Mouse (Mus musculus): ENCODE results near the gene Ascl1. TPM values are rescaled to one million over a fixed set of nuclear protein-coding genes. Genes with fewer than 3 reads are reported as not detected.
A peak's percentile ranks its signal among the peaks of the same experiment; 100 is the strongest.

The Ascl1 gene
- polyA plus RNA-seq, 1 experiment from 2014 or later, result 9.3 TPM

- Histone ChIP-seq H3K27ac (peak overlapping the region; percentile 58), H3K36me3 (replicated peaks; ENCODE audit: control insufficient read depth, insufficient read depth) (no peaks in the 10 kb centered on the region), H3K4me3 (replicated peaks; ENCODE audit: low read length) (no peak overlapping the region), H3K9ac (peak overlapping the region; percentile 31; the same call in 1 of the 2 replicates), H3K4me2 (replicated peaks) (peak overlapping the region; percentile 94), H3K4me1 (replicated peaks; ENCODE audit: control insufficient read depth, insufficient read depth, low read length) (peaks cover 43% of the 10 kb centered on the region), H3K27me3 (ENCODE audit: control insufficient read depth, insufficient read depth, low read length) (peaks cover 8% of the 10 kb centered on the region; the same call in 1 of the 2 replicates), H3K9me3 (ENCODE audit: control insufficient read depth, low read length) (no peaks in the 10 kb centered on the region)
- DNase-seq (ENCODE audit: low spot score) (no peak), ATAC-seq (ENCODE audit: low FRiP score) (no peak)
- WGBS, result 8% methylated on average over 2 of the region's 2 CpGs
These were observed 3.1 kb downstream of the Ascl1 start for GRCm38 (mm10) chr10:87490328-87490727.

DNA sequence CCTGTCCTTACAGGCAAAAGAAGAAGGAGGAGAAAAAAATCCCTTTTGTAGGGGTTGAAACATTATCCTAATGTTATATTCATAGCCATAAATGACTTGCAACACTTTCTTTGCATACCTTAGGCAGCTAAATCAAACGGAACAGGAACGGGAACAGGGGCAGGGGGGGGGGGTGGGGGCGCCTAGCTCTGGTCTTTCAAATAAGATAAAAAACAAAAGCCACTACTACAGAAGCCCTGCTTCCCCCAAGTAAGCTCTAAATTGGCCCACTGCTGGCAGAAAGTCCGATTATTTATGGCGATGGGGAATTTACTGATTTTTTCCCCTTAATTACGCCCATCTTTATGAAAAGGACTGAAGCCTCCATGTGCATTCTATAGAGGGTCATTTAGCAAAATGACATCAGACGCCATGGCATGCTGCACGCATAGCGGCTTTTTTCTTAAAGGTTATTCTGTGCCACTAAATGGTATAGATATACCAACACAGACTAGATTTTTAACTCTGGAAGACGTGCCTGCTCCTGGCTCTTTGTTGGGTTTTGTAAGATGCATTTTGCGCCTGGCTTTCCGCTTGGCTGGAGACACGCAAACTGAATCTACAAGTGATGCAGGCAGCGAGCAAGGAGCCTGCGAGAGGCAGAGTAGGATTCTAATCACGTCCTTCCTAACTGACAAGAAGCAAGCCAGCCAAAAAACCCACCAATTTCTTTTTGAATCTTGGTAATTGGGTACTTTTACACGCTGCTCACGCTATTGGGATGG is 4.0 kb downstream of the Ascl1 start:
- Histone ChIP-seq H3K36me3 (replicated peaks; ENCODE audit: control insufficient read depth, insufficient read depth) (no peaks in the 10 kb centered on the region), H3K27ac (peak overlapping the region; percentile 89), H3K4me3 (replicated peaks; ENCODE audit: low read length) (peak overlapping the region; percentile 17), H3K4me1 (replicated peaks; ENCODE audit: control insufficient read depth, insufficient read depth, low read length) (peaks cover 46% of the 10 kb centered on the region), H3K9ac (peak overlapping the region; percentile 53), H3K4me2 (replicated peaks) (peak overlapping the region; percentile 53), H3K9me3 (ENCODE audit: control insufficient read depth, low read length) (no peaks in the 10 kb centered on the region), H3K27me3 (ENCODE audit: control insufficient read depth, insufficient read depth, low read length) (peaks cover 12% of the 10 kb centered on the region; the same call in 1 of the 2 replicates)
- peak; percentile 74 for DNase-seq (ENCODE audit: low spot score)
- WGBS, result under 1% methylated on average over 18 of the region's 18 CpGs
- ATAC-seq (ENCODE audit: low FRiP score), result peak; percentile 7; the same call in 1 of the 2 replicates

DNA sequence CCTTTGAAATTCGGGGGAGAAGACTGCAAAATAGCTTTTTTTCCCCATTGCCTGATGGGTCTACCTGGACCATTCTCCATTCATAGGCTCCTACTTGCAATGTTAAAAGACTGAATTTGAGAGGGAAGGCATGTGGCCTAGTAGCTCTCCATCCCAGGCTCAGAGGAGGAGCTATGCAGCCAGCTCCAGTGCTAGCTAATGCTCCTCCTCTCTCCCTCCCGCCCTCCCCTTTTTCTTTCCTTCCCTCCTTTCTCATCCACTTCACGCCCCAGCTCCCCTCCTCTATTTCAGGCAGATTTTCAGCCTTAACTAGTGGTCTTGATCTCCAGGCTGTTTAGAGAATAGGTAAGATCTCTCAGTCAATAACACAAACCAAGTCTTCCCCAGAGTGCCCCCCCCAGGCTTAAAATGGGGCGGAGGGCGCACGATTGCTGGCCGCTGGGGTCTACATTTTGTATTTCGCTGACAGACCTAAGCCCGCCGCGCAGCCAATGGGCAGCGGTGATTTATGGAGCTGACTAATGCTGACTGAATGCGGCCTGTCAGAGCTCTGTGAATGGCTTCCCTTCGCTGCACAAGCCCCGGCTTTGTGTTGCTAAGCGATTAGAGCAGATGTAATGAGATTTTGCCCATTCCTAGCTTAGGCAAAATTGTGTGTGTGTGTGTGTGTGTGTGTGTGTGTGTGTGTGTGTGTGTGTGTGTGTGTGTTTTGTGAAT is 4.9 kb downstream of the Ascl1 start:
- Histone ChIP-seq H3K4me2 (replicated peaks) (peak overlapping the region; percentile 53), H3K27ac (peak overlapping the region; percentile 89), H3K4me1 (replicated peaks; ENCODE audit: control insufficient read depth, insufficient read depth, low read length) (peaks cover 38% of the 10 kb centered on the region), H3K9ac (peak overlapping the region; percentile 53), H3K4me3 (replicated peaks; ENCODE audit: low read length) (peak overlapping the region; percentile 18; the same call in 1 of the 2 replicates), H3K27me3 (ENCODE audit: control insufficient read depth, insufficient read depth, low read length) (peaks cover 12% of the 10 kb centered on the region; the same call in 1 of the 2 replicates), H3K9me3 (ENCODE audit: control insufficient read depth, low read length) (no peaks in the 10 kb centered on the region), H3K36me3 (replicated peaks; ENCODE audit: control insufficient read depth, insufficient read depth) (no peaks in the 10 kb centered on the region)
- DNase-seq (ENCODE audit: low spot score) (peak; percentile 84), ATAC-seq (ENCODE audit: low FRiP score) (peak; percentile 73)
- WGBS, result under 1% methylated on average over 16 of the region's 16 CpGs

DNA sequence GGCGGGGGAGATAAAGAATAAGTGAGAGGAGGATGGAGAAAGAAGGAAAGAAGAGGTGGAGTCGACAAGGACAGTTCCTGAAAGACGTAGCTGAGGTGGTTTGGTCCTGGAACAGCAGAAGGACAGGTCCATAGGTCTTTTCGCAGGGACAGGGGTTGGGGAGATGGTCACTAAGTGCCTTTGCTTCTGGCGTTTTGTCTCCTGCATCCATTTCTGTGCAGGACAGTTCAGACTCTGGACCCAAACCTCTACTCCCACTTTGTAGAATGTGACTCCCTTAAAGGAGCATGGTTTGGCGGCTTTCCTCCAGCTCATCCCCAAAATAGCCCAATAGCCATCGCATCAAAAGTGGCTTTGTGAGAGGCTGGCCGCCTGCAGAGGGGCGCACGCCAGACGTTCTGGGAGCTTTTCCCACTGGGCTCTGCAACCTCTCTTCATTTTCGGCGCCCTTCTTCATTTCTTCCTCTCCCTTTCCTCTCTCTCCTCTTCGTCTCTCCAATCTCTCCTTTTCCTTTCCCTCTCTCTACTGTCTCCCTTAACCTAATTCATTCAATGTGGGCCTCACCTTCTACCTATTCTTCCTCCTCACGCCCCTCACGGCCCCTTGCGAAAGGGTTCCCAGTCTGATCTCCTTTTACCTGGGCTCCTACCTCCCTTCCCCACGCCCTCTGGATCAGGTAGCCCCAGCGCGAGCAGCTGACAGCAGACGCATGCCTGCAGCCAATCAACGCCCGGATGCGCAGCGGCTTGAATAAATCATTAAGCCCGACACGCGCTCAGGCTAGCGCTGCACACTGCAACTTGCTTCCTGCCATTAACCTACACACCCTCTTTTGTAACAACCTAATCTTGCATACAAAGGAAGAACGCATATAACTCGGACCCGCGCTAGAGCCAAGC is 7.5 kb downstream of the Ascl1 start:
- H3K4me3 ChIP-seq (replicated peaks; ENCODE audit: low read length), result peak overlapping the region; percentile 37
- H3K4me1 ChIP-seq (replicated peaks; ENCODE audit: control insufficient read depth, insufficient read depth, low read length), result peaks cover 35% of the 10 kb centered on the region

GRCm38 (mm10) chr10:87484831-87485720 is 8.4 kb downstream of the Ascl1 start:
- peak; percentile 33; the same call in 1 of the 2 replicates for ATAC-seq (ENCODE audit: low FRiP score)
- H3K4me1 ChIP-seq (replicated peaks; ENCODE audit: control insufficient read depth, insufficient read depth, low read length), result peaks cover 35% of the 10 kb centered on the region
- DNase-seq (ENCODE audit: low spot score), result peak; percentile 48
- H3K27me3 ChIP-seq (ENCODE audit: control insufficient read depth, insufficient read depth, low read length), result peaks cover 12% of the 10 kb centered on the region; the same call in 1 of the 2 replicates
- WGBS, result 3% methylated on average over 17 of the region's 17 CpGs
- peak overlapping the region; percentile 64 for H3K27ac ChIP-seq
- peak overlapping the region; percentile 59 for H3K9ac ChIP-seq
- H3K36me3 ChIP-seq (replicated peaks; ENCODE audit: control insufficient read depth, insufficient read depth), result no peaks in the 10 kb centered on the region
- peak overlapping the region; percentile 37 for H3K4me3 ChIP-seq (replicated peaks; ENCODE audit: low read length)
- H3K9me3 ChIP-seq (ENCODE audit: control insufficient read depth, low read length), result 0 out of 2 replicates have a peak, but pooled peaks cover 2% of the 10 kb centered on the region
- peak overlapping the region; percentile 78 for H3K4me2 ChIP-seq (replicated peaks)

More for the DNA sequence above, 7.5 kb downstream of the Ascl1 start:
- under 1% methylated on average over 33 of the region's 33 CpGs for WGBS
- Histone ChIP-seq H3K9ac (peak overlapping the region; percentile 59), H3K36me3 (replicated peaks; ENCODE audit: control insufficient read depth, insufficient read depth) (no peaks in the 10 kb centered on the region), H3K27ac (peak overlapping the region; percentile 64), H3K9me3 (ENCODE audit: control insufficient read depth, low read length) (no peaks in the 10 kb centered on the region), H3K27me3 (ENCODE audit: control insufficient read depth, insufficient read depth, low read length) (peaks cover 12% of the 10 kb centered on the region; the same call in 1 of the 2 replicates), H3K4me2 (replicated peaks) (peak overlapping the region; percentile 78)
- peak; percentile 79 for ATAC-seq (ENCODE audit: low FRiP score)
- DNase-seq (ENCODE audit: low spot score), result peak; percentile 77

GRCm38 (mm10) chr10:87477895-87478294 is 15.6 kb downstream of the Ascl1 start:
- Histone ChIP-seq H3K4me3 (replicated peaks; ENCODE audit: low read length) (no peak overlapping the region), H3K4me2 (replicated peaks) (no peak overlapping the region), H3K36me3 (replicated peaks; ENCODE audit: control insufficient read depth, insufficient read depth) (no peaks in the 10 kb centered on the region), H3K27ac (no peak overlapping the region), H3K27me3 (ENCODE audit: control insufficient read depth, insufficient read depth, low read length) (no peaks in the 10 kb centered on the region), H3K9ac (no peak overlapping the region), H3K4me1 (replicated peaks; ENCODE audit: control insufficient read depth, insufficient read depth, low read length) (no peaks in the 10 kb centered on the region), H3K9me3 (ENCODE audit: control insufficient read depth, low read length) (0 out of 2 replicates have a peak, but pooled peaks cover 4% of the 10 kb centered on the region)
- whole genome bisulfite sequencing, result 39% methylated on average over 5 of the region's 5 CpGs
- ATAC-seq (ENCODE audit: low FRiP score) (no peak), DNase-seq (ENCODE audit: low spot score) (no peak)

DNA sequence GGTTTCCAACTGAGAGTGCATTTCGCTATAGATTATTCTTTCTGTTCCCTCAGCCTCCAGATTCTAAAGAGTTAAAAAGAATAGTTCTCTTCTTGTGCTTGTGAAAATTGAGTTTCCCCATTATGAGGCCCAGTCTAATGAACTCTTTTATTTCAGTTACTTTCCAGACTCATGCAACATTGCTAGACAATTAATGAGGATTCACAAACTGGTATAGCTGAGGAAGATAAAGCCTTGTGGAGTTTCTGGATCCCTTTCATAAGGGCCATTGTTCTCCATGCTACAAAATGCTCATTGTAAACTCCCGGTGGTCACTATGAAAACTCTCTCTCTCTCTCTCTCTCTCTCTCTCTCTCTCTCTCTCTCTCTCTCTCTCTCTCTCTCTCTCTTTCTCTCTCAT is 18.5 kb downstream of the Ascl1 start:
- Histone ChIP-seq H3K4me1 (replicated peaks; ENCODE audit: control insufficient read depth, insufficient read depth, low read length) (no peaks in the 10 kb centered on the region), H3K9ac (no peak overlapping the region), H3K36me3 (replicated peaks; ENCODE audit: control insufficient read depth, insufficient read depth) (no peaks in the 10 kb centered on the region), H3K27ac (no peak overlapping the region), H3K4me2 (replicated peaks) (no peak overlapping the region), H3K27me3 (ENCODE audit: control insufficient read depth, insufficient read depth, low read length) (no peaks in the 10 kb centered on the region), H3K4me3 (replicated peaks; ENCODE audit: low read length) (no peak overlapping the region), H3K9me3 (ENCODE audit: control insufficient read depth, low read length) (0 out of 2 replicates have a peak, but pooled peaks cover 1% of the 10 kb centered on the region)
- 26% methylated on average over 2 of the region's 2 CpGs for WGBS
- ATAC-seq (ENCODE audit: low FRiP score), result no peak
- DNase-seq (ENCODE audit: low spot score), result no peak

GRCm38 (mm10) chr10:87473475-87474131 is 19.9 kb downstream of the Ascl1 start:
- DNase-seq (ENCODE audit: low spot score) (no peak), ATAC-seq (ENCODE audit: low FRiP score) (peak; percentile 64)
- H3K9ac ChIP-seq, result no peak overlapping the region
- no peaks in the 10 kb centered on the region for H3K4me1 ChIP-seq (replicated peaks; ENCODE audit: control insufficient read depth, insufficient read depth, low read length)
- H3K4me3 ChIP-seq (replicated peaks; ENCODE audit: low read length), result no peak overlapping the region
- H3K27ac ChIP-seq, result no peak overlapping the region
- no peaks in the 10 kb centered on the region for H3K36me3 ChIP-seq (replicated peaks; ENCODE audit: control insufficient read depth, insufficient read depth)
- H3K4me2 ChIP-seq (replicated peaks), result no peak overlapping the region
- 15% methylated on average over 10 of the region's 10 CpGs for WGBS
- H3K27me3 ChIP-seq (ENCODE audit: control insufficient read depth, insufficient read depth, low read length), result no peaks in the 10 kb centered on the region
- no peaks in the 10 kb centered on the region for H3K9me3 ChIP-seq (ENCODE audit: control insufficient read depth, low read length)

All from hindbrain, embryonic 14.5 days (tissue).